Mouse (Mus musculus) kidney, postnatal 25 days (tissue): ENCODE results near the gene Stac2.
A peak's percentile ranks its signal among the peaks of the same experiment; 100 is the strongest.

Experiments
- DNase-seq, 2 experiments: peaks; one replicate each; pipeline ENCODE4 v3.0.0; 2021; ENCODE audit warnings: mixed read lengths in 2 of 2

The Stac2 gene

GRCm38 (mm10) chr11:97996691-97997090 is 56.6 kb downstream of the Stac2 start:
- no peak for DNase-seq

- peak in 1 of 2 experiments; percentile 34 for DNase-seq
These were observed 57.5 kb downstream of the Stac2 start, which contains the start of gene Arl5c for GRCm38 (mm10) chr11:97995564-97996288. Gene Arl5c, minus strand, starts transcription at chr11:97996181.

GRCm38 (mm10) chr11:97994539-97995100 is 58.6 kb downstream of the Stac2 start:
- DNase-seq: peak; percentile 85 to 92

DNA sequence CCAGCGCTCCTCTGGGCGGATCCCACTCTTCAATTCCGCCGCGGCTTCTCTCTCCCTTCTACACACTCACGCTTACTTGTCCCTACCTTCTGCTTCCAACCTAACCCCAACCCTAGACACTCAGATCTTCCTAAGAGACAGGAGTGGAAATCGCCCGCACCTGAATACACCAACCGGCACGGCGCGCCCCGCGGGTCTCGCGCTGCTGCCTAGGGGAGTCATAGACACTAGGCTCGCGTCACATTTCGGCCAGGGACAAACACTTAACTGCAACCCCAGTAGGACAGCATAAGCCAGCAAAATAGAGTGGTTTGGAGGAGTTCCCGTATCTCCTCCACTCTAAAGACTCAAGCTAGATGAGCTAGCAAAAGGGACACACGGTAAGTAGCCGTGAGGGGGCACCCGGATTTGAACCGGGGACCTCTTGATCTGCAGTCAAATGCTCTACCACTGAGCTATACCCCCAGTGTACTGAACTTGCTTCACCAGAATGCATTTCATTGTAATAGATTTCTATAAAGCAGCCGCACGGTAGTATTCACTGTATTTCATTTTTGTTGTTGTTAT is 64.6 kb downstream of the Stac2 start:
- DNase-seq: peak; percentile 92 to 94

- DNase-seq: peak; percentile 96
These were observed 65.4 kb downstream of the Stac2 start for GRCm38 (mm10) chr11:97987551-97988526.

DNA sequence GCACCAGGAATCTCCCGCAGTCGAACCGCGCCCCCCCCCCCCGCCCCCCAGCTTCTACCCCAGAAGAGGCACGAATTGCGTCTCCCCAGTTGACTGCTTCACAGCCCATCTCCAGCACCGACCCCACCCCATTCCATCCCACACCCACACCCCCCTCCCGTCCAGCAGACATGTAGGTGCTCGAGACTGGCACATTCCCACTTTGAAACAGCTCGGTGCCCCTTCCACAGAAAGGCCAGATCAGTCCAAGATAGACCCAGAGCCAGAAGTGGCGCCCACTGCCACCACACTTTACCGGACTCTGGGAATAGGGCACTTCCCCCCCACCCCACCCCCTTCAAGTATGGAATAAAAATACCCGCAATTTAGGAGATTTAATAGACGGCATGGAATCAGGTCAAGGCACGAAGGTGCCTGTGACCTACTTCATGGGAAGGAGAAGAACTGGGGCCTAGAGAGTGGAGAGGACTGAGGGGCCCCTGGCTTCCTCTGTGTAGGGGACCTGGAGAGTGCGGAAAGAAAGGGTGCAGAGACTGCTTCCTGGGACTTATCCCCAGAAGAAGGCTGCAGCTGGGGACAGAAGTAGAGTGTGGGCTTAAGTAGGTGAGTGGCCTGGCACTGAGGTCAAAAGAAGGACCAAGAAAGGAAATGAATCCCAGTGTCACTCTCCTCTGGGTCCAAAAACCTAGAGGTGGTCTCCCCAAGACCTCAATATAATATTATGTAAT is 66.4 kb downstream of the Stac2 start:
- DNase-seq: no peak
